Mouse (Mus musculus) heart, postnatal 25 days (tissue): ENCODE results near the gene Sugct. TPM values are rescaled to one million over a fixed set of nuclear protein-coding genes. Genes with fewer than 3 reads are reported as not detected.

Experiments
- DNase-seq: peaks from one replicate; pipeline ENCODE4 v3.0.0; 2022; ENCODE audit warnings: low spot score
- intact Hi-C: fragments of 180-260 bp; cut with DNase I; formaldehyde crosslinking; loops from one replicate; pipeline ENCODE4 v1.15.1; 2025
- total RNA-seq, 2 experiments: library from RNA; stranded (reverse); gene quantifications; 2 replicates each; pipeline ENCODE4 v1.2.3; 2021

Sugct gene
- total RNA-seq, 2 experiments from 2014 or later, result 0.61 to 0.96 TPM

DNA sequence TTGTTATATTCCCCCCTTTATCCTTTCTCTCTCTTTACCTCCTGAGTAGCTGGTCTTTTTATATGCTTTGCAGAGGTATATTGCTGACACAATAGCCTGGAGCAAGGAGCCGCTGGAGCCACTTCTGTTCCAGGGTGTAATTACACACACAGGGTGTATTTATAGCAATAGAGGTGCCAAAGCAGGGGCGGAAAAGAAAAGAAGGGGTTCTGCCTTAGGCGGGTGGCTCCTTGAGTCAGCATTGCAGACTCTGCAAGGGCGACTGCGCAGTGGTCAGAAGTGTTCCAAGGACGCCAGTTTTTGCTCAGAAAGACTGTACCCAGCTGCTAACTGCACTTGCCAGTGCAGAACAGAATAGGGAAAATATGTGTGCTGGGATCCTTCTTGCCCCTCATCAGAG is 869.7 kb downstream of the Sugct start:
- intact Hi-C loops, result loop anchor here (10.0 kb wide), 1 partner anchor 811 kb away; the partner anchor contains the start of gene Inhba
- no peak for DNase-seq

DNA sequence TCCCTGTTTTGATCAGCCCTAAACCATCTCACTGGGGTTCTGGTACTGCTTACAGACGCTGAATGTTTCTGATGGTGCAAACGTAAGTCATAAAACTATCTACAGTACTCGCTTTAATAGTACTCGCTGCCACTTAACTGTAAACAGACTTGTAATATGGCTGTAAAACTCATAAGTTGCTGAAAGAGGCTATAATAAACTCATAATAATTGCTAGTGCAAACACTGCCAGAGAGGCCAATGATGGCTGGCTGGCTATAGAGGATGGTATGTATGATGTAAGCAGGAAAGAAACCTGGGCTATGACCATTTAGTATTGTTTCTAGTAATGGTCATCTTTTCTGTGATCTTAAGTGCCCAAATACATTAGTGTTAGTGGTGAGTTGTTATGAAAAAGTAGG is 873.6 kb downstream of the Sugct start:
- intact Hi-C loops, result loop anchor here (10.0 kb wide), 1 partner anchor 807 kb away; the partner anchor contains the start of gene Inhba

DNA sequence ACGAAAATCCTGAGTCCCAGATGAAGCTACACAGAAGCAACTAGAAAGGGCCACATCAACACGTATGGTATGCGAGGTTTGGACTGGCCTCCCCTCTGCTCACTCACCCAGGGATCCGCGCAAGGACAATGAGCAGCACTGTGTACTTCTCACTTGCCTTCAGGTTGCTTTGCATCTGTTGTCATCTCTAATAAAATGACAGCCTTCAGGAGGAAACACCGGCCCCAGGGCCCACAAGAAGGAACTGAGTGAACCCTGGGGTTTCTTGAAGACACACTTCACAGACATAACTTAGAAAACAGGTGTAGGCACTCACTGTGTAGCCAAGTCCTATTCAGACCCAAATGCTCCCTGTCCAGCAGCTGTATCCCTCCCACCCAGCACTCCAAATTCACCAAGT is 877.9 kb downstream of the Sugct start:
- intact Hi-C loops, result no loop called here
- no peak for DNase-seq

More for the DNA sequence above, 873.6 kb downstream of the Sugct start:
- DNase-seq, result no peak

DNA sequence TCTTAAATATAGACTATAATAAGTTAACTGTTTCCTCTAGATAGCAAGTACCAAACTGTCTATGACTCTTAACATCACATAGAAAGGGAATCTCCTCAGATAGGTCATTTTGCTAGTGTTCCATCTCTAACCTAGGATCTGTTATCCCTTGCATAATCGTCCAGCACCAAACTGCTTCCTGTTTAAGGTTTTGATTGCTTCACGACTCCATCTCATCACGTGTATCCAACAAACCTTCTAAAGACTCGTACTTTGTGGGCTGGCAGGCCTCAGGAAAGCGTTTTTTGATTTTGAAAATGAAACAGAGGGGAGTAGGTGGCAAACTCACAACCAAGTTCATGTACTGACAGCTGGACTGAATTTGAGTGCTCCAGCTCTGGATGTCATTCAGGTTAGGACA is 878.6 kb downstream of the Sugct start:
- intact Hi-C loops, result no loop called here

DNA sequence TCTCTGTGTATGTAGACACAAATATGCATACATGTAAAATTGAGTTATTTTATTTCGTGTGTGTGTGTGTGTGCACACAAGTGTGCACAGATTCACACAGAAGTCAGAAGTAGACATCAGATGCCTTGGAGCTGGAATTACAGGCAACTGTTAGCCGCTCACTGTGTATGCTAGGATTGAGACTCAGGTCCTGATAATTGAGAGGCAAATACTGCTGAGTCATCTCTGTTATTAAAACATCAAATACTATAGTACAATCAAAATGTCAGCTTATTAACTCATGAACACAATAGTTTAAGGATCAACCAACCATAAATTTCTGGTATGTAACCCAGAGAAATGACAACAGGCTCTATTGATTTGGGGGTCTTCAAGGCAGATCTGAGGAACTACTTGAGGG is 883.1 kb downstream of the Sugct start:
- no peak for DNase-seq
- intact Hi-C loops, result no loop called here

More for the DNA sequence above, 878.6 kb downstream of the Sugct start:
- no peak for DNase-seq

Other genes with a start within 250 kb of the Sugct start
- 1 to 10 TPM; 7.8 to 8.0 TPM for gene Mplkip, start 361 bp downstream of the Sugct start, total RNA-seq
- gene Cdk13, start 109.5 kb upstream of the Sugct start, total RNA-seq, result 10 to 100 TPM; 22.3 to 28.9 TPM
- gene Rala, start 248.7 kb upstream of the Sugct start, total RNA-seq, result 10 to 100 TPM; 39.0 to 40.9 TPM